Mouse (Mus musculus) gastrocnemius, adult 8-10 months (tissue): ENCODE results near the gene Prdm16. TPM values are rescaled to one million over a fixed set of nuclear protein-coding genes. Genes with fewer than 3 reads are reported as not detected.

Source experiments
- DNase-seq, 2 experiments: peaks; one replicate each; pipeline ENCODE4 v3.0.0; 2022; ENCODE audit warnings: low spot score in 2 of 2
- total RNA-seq, 4 experiments: library from RNA; stranded (reverse); gene quantifications; 2 replicates each; pipeline ENCODE4 v1.2.4; 2022

Gene Prdm16
- total RNA-seq, 4 experiments from 2014 or later, result 0.73 to 3.1 (median 1.4) TPM

DNA sequence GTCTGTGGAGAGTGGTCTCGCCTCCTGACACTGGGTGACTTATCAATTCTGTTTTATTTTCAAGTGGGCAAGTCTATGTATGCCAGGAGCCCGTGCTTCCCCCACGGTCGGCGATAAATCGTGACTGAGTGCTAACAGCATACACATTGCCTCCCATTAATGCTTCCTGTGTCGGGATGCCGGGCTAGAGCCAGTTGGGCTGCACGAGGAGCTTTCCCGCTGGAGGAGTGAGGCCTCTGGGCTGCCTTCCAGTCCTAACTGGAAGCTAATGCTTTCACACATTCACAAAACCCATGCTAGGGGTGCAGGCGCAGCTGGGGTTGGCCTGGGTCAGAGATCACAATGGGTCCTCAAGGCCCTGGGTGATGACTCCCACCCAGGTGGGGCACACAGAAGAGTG, 212.0 kb downstream of the Prdm16 start:
- no peak for DNase-seq

DNA sequence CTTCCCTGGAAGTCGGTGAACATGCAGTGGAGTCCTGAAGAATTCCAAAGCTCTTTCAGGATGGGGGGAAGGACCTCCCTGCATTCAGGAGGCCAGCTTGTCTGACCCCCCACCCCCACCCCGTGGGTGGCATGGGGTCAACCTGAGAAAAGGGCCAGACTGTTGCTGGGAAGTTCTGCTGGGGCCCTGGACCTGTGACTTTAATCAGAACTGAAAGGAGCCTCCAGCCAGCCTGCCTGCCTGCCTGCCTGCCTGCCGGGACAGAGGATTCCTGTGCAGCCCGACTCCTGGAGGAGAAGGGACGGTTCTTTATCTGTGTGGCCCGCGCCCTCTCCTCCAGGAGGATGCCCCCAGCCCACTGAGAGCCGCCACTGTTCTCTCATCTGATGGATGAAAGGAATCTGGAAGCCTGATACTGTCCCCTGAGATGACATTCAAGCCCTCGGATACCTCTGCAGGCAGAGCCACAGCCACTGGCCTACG, 214.2 kb downstream of the Prdm16 start:
- DNase-seq, result no peak

DNA sequence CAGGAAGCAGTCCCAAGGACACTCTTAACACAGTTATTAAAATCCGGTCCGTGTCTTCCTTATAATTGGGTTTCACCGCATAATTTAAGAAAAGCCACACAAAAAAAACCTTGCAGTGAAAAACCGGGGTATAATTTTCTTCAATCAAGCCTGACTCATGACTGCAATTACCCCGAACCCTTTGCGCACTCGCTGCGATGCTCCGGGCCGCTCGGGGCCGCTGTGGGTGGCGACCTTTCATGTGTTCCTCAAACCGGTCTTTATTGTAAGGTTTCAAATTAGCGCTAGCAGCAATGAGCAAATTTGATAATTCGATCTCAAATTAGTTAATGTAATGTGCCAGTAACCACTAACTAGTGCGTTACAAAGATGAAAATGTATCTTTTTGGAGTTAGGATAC, 215.9 kb downstream of the Prdm16 start:
- DNase-seq, result no peak

DNA sequence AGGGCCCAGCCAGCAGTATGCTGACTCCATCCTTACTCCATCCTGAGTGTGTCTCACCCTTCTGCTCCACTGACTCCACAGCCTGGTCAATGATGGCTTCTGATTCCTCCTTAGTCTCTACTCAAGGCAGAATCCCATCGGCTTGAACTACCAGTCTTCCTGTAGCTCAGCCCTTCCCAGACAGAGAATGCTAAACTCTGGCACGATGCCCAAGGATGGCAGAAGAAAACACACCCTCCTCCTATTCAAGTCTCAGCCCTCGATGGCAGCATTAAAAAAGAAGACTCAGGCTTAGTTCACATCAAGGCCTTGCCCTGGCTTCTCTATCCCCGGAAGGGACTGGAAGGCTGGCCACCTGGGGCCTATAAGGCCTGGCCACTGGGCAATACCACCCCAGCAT, 216.9 kb downstream of the Prdm16 start:
- DNase-seq, result no peak

DNA sequence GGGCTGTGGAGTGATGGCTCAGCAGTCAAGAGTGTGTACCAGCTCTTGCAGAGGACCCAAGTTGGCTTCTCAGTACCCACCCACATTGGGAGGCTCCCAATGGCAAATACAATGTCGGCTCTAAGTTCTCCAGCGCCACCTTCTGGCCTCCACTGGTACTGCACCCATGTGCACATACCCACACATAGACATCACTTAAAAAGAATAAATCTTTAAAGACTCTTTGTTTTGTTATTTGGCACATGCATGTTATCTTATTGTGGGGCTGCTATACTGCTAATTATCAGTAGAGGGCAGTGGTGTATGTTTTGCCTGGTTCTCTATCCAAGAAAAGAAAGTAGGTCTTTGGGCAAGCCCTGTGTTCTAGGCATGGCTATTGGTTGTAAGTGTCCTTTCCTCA, 217.7 kb downstream of the Prdm16 start:
- no peak for DNase-seq

DNA sequence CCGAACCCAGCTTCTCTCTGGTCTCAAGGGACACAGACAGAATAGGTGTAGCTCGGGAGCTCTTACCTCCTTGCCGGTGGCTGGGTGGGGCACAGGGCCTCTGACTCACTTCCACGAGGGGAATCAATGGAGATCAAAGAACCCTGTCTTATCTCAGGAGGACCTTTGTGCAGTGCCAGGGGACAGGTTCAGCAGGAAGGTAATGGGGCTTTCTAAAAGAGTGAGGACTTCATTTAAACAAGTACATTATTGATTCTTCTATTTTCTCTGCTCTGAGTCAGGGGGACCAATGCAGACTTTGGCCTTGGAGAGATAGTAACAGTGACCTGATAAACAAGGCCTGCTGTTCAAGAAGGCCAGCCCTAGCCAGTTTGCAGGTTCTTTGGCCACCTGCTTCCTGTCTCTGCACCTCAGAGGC, 218.3 kb downstream of the Prdm16 start:
- DNase-seq, result no peak

DNA sequence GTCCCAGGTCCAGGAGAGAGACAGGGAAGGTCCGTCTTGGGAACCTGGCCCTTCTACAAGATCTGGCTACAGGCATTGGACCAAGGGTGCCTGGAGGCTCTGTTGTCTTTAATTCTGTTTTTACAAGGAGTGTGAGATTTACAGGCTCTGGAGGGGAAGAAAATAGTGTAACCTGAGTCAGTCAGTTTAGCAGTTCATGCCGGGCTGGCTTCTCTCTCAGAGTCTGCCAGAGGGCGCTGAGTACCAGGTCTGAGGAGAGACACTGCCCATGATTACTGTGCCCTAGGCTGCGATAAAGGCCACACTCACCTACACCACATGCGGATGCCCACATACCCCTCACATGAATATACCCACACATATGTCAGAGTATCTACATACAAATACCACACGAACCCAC, 219.9 kb downstream of the Prdm16 start:
- DNase-seq, result no peak

DNA sequence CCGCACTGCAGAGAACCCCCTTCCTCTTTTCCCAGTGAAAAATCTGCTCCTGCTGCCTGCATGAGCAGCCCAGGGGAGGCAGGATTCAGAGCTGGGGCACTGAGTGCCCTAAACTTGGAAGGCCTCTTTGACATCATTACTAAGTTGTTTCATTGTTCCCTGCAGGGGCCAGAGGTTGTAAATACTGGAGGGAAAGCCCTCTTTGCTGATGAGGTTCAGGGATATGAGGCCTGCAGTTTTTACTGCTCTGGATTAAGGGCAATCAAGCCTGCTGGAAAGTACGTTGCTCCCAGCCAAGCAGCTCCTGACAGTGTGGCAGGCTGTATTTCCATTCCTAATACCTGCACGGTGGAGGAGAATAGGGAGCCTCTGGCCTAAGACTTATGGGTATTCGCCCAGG, 221.8 kb downstream of the Prdm16 start:
- no peak for DNase-seq

DNA sequence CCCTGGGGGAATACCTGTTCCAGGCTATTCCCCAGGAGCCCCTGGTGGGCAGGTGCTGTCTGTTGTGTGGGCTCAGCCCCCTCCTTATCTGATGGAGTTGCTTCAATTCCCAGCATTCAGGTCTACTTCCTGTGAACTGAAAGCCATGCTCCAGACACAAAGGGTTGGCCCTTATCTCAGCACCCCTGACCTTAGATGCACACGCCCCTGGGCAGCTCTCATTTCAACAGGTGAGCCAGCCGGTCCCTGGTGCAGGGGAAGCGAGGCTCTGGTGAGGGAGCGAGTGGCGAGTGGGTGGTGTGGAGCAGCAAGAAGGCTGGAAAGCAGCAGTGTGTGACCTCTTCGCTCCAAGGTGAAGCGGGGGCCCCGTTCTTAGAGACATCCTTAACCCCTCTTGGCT, 226.1 kb downstream of the Prdm16 start:
- DNase-seq, result no peak

DNA sequence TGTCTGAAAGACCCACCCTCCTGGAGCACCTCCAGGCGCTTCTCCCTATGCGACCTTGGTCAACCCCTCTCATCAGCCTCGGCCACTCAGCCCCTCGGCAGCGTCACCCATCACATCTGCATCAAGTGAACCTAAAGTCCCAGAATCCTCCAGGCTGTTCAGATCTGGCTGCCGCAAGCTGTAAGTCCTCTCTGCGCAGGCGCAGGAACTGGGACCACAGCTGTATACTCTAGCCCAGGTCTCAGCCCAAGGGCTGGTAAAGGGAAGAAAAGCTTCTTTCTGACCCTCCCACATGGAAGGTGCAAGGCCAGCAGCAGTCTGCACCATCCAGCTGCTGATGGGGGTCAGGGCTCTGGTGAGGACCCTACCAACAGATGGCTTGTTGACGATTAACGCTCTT, 226.8 kb downstream of the Prdm16 start:
- no peak for DNase-seq

DNA sequence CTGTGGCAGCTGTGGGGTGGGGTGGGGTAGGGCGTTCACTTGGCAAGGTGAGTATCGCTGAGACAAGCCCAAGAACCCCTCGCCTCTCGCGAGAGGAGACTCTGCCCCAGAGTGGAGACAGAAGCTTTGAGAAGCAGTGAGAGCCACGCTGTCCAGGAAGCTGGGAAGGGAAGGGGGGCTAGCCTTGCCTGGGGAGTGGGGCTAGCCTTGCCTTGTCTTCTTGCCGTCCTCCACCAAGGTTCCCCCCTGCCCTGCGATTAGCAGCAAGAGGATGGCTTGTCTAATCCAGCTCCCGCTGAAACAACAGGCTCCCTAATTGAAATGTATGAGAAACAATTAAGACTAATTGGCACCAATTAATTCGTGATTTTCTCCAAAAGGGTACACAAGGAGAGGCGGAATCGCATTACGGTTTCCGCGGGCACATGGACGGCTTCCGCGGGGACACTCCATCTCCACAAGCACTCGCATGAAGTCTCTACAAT, 227.4 kb downstream of the Prdm16 start:
- no peak for DNase-seq

DNA sequence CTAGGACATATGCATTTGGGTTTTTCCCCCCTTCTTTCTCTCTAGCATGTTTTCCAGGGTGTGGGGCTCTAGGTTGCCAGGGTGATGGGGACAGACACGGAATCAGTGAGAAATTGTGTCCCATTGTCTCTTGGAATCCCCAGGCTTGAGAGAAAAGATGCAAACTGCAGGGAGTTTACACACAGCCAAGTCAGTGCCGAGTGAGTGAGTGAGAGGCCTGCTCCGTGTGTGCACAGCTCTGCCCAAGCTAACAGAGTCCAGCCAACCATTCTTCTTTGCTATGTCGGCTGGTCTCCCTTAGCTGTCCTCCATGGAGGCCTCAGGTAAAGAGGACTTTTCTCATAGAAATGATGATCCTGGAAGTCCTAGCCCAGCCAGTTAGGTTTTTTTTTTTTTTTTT, 233.7 kb downstream of the Prdm16 start:
- no peak for DNase-seq

DNA sequence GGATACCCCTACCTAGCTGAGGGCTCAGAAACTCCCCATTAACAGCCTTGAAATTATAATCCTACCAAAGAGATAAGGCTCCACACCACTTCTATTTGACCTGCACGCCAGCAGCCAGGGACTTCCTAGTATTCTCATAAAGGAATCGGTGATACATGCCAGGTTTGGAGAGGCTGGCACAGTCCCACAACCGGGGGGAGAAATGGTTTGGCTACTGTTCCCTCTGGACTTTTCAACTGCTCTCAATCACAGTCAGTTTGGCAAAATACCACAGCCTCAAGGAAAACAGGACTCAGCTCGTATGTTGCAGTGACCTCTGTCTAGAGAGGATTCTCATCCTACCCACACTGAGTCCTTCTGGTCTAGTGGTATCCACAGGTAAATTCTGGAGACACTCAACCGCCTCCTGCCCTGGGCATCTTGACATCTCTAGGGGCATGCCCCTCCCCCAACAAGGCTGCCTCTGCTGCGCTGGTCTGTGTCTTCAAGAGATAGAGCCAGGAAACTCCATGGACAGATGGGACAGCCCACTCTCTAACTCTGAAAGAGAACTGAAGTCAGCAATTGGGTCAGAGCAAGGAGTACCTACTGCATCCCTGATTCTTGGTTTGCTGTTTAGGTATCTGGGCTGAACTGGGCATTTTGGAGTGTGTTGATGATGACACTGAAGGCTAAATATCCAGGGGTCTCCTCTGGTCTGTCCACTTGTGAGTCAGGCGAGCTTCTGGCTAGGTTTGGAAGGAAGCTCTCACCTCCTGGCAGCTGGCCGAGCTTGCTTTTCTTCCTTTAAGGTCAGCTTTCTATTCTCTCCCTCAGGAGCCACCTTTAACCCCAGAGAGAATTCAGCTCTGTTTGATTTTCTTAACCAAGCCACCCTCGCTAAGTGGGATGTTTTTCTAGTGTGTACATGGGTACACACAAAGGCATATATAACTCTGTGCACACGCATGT, 234.4 kb downstream of the Prdm16 start:
- DNase-seq, result no peak

DNA sequence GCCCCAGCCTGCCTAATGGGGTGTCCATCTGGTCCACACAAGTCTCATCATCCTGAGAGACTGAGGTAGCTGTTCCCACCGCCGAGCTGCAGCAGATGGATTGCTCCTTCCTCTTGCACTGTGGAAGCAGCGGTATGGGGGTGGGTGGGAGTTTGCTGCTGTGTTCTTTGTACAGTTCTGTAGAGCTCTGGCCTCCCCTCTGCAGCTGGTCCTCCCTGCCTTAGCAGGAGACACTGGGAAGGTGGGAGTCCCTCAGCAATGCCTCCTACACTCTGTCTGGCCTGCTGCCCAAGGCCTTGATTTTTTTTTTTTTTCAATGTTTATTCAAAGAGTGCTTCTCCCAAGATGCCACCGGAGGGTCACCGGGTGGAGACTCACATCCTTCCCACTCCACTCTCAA, 235.3 kb downstream of the Prdm16 start:
- DNase-seq, result no peak

DNA sequence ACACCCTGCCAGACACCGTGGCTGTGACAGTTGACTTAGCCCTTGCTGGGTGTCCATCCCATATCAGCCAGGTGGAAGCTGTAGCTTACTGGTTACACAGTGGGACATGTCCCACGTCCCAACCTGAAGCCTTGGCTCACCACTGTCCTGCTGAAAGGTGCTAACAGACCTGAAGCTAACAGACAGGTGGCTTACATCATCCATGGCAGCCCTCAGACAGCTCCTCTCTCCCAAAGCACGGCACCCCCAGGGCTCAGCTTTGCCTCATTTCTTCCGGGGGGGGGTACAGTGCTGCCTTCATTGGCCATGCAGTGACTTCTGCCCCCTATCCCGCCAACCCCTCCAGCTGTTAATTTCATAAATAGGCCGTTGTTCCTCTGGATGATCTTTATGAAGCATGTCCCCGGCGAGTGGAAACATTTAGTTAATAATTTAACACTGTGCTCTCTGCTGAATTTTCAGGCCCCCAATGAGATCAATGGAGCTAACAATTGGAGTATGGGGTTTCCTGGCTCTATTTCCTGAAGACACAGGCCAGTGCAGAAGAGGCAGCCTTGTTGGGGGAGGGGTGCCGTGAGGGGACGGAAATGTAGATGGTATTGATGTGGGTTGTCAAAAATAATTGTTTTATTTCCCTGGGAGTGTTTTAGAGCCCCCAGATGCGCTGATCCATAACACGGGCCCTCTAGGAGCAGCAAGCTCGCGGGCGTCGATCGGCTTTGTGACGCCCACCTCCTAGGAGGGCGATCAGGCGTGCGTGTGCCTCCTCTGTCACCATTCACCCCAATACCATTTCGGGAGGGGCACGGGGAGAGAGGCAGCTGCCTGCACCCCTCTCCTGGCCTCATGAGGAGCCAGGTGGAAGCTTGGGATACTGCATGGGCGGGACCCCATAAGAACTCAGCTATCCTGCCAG, 236.2 kb downstream of the Prdm16 start:
- DNase-seq, result no peak

DNA sequence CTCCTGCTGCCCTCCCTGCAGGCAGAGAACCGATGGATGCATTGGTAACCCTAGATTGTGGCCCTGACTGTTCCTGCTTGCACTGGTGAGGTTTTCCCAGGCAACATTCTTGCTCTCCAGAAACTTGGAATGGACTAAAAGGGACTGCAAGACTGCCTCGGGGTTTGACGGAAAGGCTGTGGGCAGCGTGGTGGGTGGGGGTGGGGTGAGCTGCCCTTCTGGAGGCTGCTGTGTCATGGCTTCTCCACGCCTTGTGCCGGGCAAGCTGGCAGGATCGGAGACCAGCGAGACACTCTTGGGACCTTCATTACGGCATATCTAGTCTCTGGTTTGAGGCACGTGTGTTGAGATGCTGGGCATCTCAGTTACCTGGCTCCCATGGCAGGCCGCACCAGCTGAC, 237.0 kb downstream of the Prdm16 start:
- no peak for DNase-seq

DNA sequence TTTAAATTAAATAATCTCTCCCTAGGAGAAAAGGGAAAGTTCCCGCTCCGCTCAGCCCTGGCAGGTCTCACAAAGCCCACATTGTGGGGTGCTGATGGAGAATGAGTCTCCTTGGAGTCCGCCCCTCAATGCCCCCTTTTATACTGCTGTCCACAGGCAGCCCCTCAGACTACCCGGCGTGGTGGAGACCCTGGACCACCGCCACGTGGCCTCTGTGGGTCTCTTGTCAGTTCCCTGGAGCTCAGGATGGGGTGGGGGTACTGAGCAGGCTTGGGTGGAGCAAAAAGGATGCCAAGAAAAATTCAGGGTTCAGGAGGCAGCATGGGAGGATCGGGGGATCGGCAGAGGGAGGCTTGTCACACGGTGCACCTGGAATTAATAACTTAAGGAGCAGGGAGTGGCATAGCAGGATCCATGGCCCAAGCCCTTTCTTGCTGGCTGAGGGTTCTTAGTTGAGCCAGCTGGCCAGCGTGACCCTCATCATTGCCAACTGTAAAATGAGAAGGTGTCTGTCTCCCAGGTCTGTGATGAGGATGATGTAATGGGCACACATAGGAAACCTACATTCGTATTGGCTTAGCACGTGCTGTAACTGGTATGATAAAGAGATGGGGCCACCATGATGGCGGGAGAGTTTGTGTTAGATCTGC, 239.9 kb downstream of the Prdm16 start:
- no peak for DNase-seq

DNA sequence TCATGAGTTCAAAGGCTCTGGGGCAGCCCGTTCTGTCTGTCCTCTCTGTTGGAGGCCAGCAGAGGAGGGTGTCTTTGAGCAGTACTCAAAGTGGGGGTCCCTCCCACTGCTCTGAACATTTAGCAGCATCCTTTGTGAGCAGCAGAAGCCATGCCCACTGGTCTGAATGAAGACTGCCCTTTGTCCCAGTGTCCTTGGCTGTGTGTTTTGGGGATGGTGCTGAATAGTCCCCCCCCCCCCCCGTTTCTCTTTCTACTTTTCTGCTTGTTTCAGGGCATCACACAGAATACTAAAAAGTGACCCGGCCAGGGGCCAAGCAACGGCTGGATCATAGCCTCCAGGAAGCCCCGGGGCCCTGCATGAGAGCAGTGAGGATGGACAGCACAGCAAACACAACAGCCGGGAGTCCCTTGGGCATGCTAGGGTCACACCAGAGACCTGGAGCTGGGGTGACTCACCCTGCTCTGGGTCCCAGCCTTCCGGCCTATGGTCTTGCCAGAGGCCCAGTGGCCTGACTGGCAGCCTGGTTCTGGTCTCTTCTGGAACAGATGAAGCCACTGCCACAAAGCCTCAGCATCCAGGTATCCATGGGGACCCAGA, 242.4 kb downstream of the Prdm16 start:
- DNase-seq, result no peak

DNA sequence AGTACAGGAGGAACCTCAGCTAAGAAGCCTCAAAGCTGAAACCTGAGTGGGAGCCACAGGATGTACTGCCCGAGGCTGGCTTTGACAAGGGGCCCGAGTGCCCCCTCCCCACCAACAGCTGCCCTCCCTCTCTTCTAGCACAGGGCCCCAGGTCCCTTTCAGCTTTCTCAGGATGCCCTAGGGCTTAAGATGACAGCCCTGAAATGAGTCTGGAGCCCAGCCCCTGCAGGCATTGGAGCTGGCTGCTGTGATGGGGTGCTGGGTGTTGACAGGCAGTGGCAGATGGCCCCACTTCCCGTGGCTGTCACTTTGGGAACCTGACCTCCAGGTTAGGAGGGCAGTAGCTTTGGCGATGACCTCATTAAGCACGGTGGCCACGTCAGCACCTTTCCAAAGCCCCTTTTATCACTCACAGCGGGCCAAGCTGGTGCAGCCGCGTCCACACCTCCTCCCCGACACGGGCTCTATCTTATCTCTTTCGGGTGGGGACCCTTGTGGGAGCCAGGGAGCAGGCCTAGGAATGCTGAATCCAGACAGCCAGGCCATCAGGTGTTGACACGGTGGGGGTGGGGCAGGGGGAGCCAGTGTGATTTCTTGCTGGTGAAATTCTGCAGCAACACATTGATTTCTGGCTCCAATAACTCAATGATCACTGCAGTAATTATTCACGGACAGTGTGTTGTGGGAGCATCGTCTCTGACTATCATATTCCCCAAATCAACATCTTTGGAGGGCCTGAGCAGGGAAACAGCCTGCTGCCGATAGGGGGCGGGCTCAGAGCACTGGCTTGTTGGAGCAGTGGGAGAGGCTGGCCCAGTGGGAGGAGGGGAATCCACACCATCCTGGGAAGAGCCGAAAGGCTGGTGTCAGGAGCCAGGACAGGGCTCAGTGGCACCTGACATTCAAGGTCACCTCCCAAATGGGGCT, 243.2 kb downstream of the Prdm16 start:
- DNase-seq, result no peak

DNA sequence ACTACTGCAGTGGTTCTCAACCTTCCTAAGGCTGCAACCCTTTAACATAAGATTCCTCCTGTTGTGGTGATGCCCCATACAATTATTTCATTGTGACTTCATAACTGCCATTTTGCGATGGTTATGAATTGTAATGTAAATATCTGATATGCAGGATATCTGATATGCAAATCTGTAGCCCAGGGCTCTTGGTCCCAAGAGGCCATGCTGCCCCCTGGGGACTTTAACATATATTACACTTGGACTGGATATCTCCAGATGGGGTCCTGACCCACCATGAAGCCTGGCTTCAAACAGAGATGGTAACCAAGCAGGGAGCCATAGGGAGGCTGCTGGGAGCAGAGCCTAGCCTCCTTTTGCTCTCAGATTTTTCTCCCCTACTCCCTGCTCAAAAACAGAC, 244.0 kb downstream of the Prdm16 start:
- no peak for DNase-seq
